Mouse (Mus musculus): Measurements from ENCODE around the gene Zfp708. TPM values are rescaled to one million over a fixed set of nuclear protein-coding genes. Genes with fewer than 3 reads are reported as not detected.
"Not testable (repeated sequence)": the region's sequence is repeated elsewhere in the genome, so short reads cannot be mapped to it uniquely, and the experiment has no call there.

The Zfp708 gene
- 4.2 TPM in 1 of 2 replicates, not detected in the other for total RNA-seq (2015; ENCODE audit: low replicate concordance)
- 1.2 and 2.1 TPM in 2 replicates for total RNA-seq (2017; ENCODE audit: low replicate concordance)

GRCm38 (mm10) chr13:67097876-67098275 is at the start of gene Zfp708:
Gene Zfp708, minus strand, starts transcription at chr13:67097976.
- no peak for ATAC-seq (replicated peaks; ENCODE audit: low FRiP score, poor library complexity, severe bottlenecking)

GRCm38 (mm10) chr13:67128038-67128721 is 30.4 kb upstream of the Zfp708 start:
- peak; percentile 25; the same call in 1 of the 2 replicates for ATAC-seq (replicated peaks; ENCODE audit: low FRiP score, poor library complexity, severe bottlenecking)

DNA sequence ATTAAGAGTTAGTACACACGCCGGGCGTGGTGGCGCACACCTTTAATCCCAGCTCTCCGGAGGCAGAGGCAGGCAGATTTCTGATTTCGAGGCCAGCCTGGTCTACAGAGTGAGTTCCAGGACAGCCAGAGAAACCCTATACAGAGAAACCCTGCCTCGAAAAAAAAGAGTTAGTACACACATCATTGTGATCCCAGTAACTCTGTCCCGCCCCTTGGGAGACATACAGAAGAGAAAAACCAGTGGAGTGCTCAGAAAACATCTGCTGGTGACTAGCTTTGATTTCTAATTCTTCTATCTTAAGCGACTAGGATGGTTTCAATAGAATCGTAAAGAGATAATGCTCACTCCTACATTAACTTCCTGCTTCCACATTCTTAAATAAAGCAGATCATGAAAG is 29.7 kb upstream of the Zfp708 start:
- not testable (repeated sequence) for ATAC-seq (replicated peaks; ENCODE audit: low FRiP score, poor library complexity, severe bottlenecking)

DNA sequence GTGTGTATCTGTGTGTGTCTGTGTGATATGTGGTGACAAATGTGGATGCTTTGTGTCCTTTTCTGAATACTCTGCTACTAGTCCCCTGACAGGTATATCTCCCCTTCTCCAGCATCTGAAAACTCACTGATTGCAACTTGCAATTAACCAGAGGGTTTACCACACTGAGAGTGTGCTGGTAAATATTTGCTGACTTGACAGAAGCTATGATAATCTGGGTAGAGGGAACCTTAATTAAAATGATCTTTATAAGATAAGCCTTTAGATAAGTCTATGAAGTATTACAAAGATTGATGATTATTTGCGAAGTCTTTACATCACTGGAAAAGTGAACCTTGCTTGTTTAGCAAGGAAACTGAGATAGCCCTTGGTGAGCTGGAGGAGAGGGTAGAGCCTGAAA is 26.7 kb upstream of the Zfp708 start:
- ATAC-seq (replicated peaks; ENCODE audit: low FRiP score, poor library complexity, severe bottlenecking): no peak

GRCm38 (mm10) chr13:67121360-67121759 is 23.6 kb upstream of the Zfp708 start, which contains the start of gene Zfp759:
Gene Zfp759, plus strand, starts transcription at chr13:67121660.
- not testable (repeated sequence) for ATAC-seq (replicated peaks; ENCODE audit: low FRiP score, poor library complexity, severe bottlenecking)

GRCm38 (mm10) chr13:67116163-67116562 is 18.4 kb upstream of the Zfp708 start, which contains the start of gene Rslcan18:
Gene Rslcan18, minus strand, starts transcription at chr13:67116263.
- not testable (repeated sequence) for ATAC-seq (replicated peaks; ENCODE audit: low FRiP score, poor library complexity, severe bottlenecking)

- no peak for ATAC-seq (replicated peaks; ENCODE audit: low FRiP score, poor library complexity, severe bottlenecking)
Measured at GRCm38 (mm10) chr13:67113287-67113686, 15.5 kb upstream of the Zfp708 start.

GRCm38 (mm10) chr13:67112096-67112495 is 14.3 kb upstream of the Zfp708 start:
- no peak for ATAC-seq (replicated peaks; ENCODE audit: low FRiP score, poor library complexity, severe bottlenecking)

GRCm38 (mm10) chr13:67108821-67109206 is 11.0 kb upstream of the Zfp708 start:
- ATAC-seq (replicated peaks; ENCODE audit: low FRiP score, poor library complexity, severe bottlenecking): peak; percentile 64

DNA sequence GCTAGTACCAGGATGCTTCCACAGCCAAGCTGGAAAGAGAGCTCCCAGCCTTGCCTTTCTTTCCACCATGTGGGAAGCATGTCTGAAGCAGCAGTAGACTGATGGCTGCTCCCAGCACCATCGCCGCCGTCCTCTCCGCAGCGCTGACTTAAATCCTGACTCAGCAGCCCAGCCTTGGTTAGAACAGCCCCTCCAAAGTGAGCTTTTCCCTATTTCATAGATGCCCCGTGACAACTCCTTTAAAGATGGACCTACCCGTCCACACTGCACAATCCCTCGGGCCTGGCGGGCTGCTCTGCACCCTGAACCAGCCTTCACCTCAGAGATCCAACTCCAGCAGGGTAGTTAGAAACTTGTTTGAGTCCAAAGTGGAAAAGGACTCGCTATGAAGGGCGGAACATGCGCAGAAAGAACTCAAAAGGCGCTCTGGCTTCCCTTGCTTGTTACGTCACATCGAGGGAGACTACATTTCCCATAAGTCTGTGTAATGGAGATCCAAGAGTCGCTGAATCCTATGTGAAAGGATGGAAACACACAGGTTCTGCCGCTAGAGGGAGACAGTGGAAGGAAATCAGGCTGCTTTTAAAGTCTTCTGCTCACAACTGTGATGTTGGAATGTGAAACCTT is 10.5 kb upstream of the Zfp708 start, which contains the start of gene Gm28557:
TSS of gene Gm28557 (minus strand) at position 411 of the 627 bp plus-strand sequence.
- ATAC-seq (replicated peaks; ENCODE audit: low FRiP score, poor library complexity, severe bottlenecking): peak; percentile 98

DNA sequence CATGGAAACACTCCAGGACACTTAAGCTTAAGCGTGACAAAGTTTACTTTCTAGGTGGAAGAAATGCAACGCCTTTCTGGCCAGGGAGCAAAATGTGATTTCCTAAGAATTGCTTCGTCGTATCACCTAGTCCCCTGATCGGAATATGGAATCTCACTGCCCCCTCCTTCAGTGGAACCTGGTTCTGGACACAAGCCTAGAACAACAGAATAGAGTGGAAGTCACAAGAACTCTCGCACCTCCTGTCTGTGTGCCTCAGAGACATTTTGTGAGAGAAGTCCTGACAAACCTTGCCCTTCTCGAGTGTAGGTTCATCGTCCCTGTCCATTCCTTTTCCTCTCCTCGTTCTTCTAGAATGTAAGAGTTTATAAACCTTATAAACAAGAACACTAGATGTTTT is 9.9 kb upstream of the Zfp708 start:
- ATAC-seq (replicated peaks; ENCODE audit: low FRiP score, poor library complexity, severe bottlenecking): no peak

GRCm38 (mm10) chr13:67090154-67090553 is 7.6 kb downstream of the Zfp708 start:
- no peak for ATAC-seq (replicated peaks; ENCODE audit: low FRiP score, poor library complexity, severe bottlenecking)

GRCm38 (mm10) chr13:67081946-67082345 is 15.8 kb downstream of the Zfp708 start:
- ATAC-seq (replicated peaks; ENCODE audit: low FRiP score, poor library complexity, severe bottlenecking): no peak

GRCm38 (mm10) chr13:67081142-67081713 is 16.5 kb downstream of the Zfp708 start:
- peak; percentile 92 for ATAC-seq (replicated peaks; ENCODE audit: low FRiP score, poor library complexity, severe bottlenecking)

- no peak for ATAC-seq (replicated peaks; ENCODE audit: low FRiP score, poor library complexity, severe bottlenecking)
Measured at GRCm38 (mm10) chr13:67077244-67077643, 20.5 kb downstream of the Zfp708 start.

- ATAC-seq (replicated peaks; ENCODE audit: low FRiP score, poor library complexity, severe bottlenecking): no peak
Measured at GRCm38 (mm10) chr13:67072786-67073185, 25.0 kb downstream of the Zfp708 start.

- no peak for ATAC-seq (replicated peaks; ENCODE audit: low FRiP score, poor library complexity, severe bottlenecking)
Measured at GRCm38 (mm10) chr13:67065386-67065785, 32.4 kb downstream of the Zfp708 start.

DNA sequence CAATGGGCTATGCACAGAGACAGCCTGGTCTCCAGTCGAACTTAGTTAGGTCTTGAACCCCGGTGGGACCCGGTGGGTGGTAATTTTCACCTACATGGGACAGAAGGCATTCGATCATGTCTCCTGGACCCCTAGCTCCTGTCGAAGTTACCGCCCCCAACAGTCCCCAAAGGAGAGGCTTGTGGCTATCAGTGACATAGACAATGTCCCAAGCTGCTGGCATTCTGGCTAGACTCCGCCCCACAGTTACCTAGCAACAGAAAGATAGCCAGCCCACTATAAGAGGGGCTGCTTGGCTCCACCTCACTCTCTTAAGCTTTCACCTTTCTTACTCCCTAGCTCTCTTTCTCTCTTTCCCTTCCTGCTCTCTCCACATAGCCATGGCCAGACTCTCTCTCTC is 35.3 kb downstream of the Zfp708 start:
- no peak for ATAC-seq (replicated peaks; ENCODE audit: low FRiP score, poor library complexity, severe bottlenecking)

- ATAC-seq (replicated peaks; ENCODE audit: low FRiP score, poor library complexity, severe bottlenecking): peak; percentile 99
Measured at GRCm38 (mm10) chr13:67060786-67061358, 36.9 kb downstream of the Zfp708 start, which contains the start of gene Zfp712. Gene Zfp712, minus strand, starts transcription at chr13:67061170.

- ATAC-seq (replicated peaks; ENCODE audit: low FRiP score, poor library complexity, severe bottlenecking): no peak; the same call in 1 of the 2 replicates
Measured at GRCm38 (mm10) chr13:67060161-67060785, 37.5 kb downstream of the Zfp708 start.

All from erythroid progenitor cell, adult 5-6 weeks (primary cell).